Mouse (Mus musculus): ENCODE measurements around the gene Tcte2. TPM values are rescaled to one million over a fixed set of nuclear protein-coding genes. Genes with fewer than 3 reads are reported as not detected.

Gene Tcte2
- polyA plus RNA-seq, 1 experiment from 2014 or later = 22.9 TPM

GRCm38 (mm10) chr17:13732685-13733084 lies 28.9 kb downstream of the Tcte2 start:
- no peaks in the 10 kb centered on the region for H3K27me3 ChIP-seq (replicated peaks; ENCODE audit: control insufficient read depth, insufficient read depth, low read length)
- H3K36me3 ChIP-seq (ENCODE audit: control insufficient read depth, insufficient read depth) = no peaks in the 10 kb centered on the region
- 61% methylated on average over 8 of the region's 8 CpGs for WGBS
- H3K27ac ChIP-seq (ENCODE audit: low read length) = no peak overlapping the region
- no peaks in the 10 kb centered on the region for H3K9me3 ChIP-seq (ENCODE audit: control insufficient read depth, low read length)
- no peaks in the 10 kb centered on the region for H3K4me1 ChIP-seq (replicated peaks; ENCODE audit: control insufficient read depth, insufficient read depth, low read length)
- no peak for ATAC-seq
- H3K9ac ChIP-seq (replicated peaks; ENCODE audit: low read depth, low read length) = no peak overlapping the region
- no peak overlapping the region for H3K4me3 ChIP-seq (replicated peaks; ENCODE audit: low read length)
- no peak overlapping the region for H3K4me2 ChIP-seq (ENCODE audit: low read length)

- no peak overlapping the region for H3K9ac ChIP-seq (replicated peaks; ENCODE audit: low read depth, low read length)
- 72% methylated on average over 4 of the region's 4 CpGs for WGBS
Measured at GRCm38 (mm10) chr17:13731727-13732112, 29.9 kb downstream of the Tcte2 start.

GRCm38 (mm10) chr17:13730980-13731726 lies 30.5 kb downstream of the Tcte2 start:
- Histone ChIP-seq H3K4me3 (replicated peaks; ENCODE audit: low read length) (no peak overlapping the region), H3K27ac (ENCODE audit: low read length) (no peak overlapping the region), H3K36me3 (ENCODE audit: control insufficient read depth, insufficient read depth) (no peaks in the 10 kb centered on the region), H3K9ac (replicated peaks; ENCODE audit: low read depth, low read length) (no peak overlapping the region), H3K9me3 (ENCODE audit: control insufficient read depth, low read length) (no peaks in the 10 kb centered on the region), H3K27me3 (replicated peaks; ENCODE audit: control insufficient read depth, insufficient read depth, low read length) (no peaks in the 10 kb centered on the region), H3K4me1 (replicated peaks; ENCODE audit: control insufficient read depth, insufficient read depth, low read length) (no peaks in the 10 kb centered on the region), H3K4me2 (ENCODE audit: low read length) (no peak overlapping the region)
- 97% methylated on average over 6 of the region's 6 CpGs for WGBS
- no peak for ATAC-seq

More at GRCm38 (mm10) chr17:13731727-13732112, 29.9 kb downstream of the Tcte2 start:
- Histone ChIP-seq H3K4me2 (ENCODE audit: low read length) (no peak overlapping the region), H3K27ac (ENCODE audit: low read length) (no peak overlapping the region), H3K36me3 (ENCODE audit: control insufficient read depth, insufficient read depth) (no peaks in the 10 kb centered on the region), H3K27me3 (replicated peaks; ENCODE audit: control insufficient read depth, insufficient read depth, low read length) (no peaks in the 10 kb centered on the region), H3K9me3 (ENCODE audit: control insufficient read depth, low read length) (no peaks in the 10 kb centered on the region), H3K4me3 (replicated peaks; ENCODE audit: low read length) (no peak overlapping the region), H3K4me1 (replicated peaks; ENCODE audit: control insufficient read depth, insufficient read depth, low read length) (no peaks in the 10 kb centered on the region)
- ATAC-seq = no peak

- 94% methylated on average over 8 of the region's 8 CpGs for WGBS
- no peak for ATAC-seq
- H3K4me2 ChIP-seq (ENCODE audit: low read length) = no peak overlapping the region
Measured at GRCm38 (mm10) chr17:13726832-13727355, 34.7 kb downstream of the Tcte2 start.

GRCm38 (mm10) chr17:13725004-13725550 lies 36.5 kb downstream of the Tcte2 start:
- no peak overlapping the region for H3K4me3 ChIP-seq (replicated peaks; ENCODE audit: low read length)
- H3K36me3 ChIP-seq (ENCODE audit: control insufficient read depth, insufficient read depth) = no peaks in the 10 kb centered on the region
- no peaks in the 10 kb centered on the region for H3K9me3 ChIP-seq (ENCODE audit: control insufficient read depth, low read length)
- no peak overlapping the region for H3K27ac ChIP-seq (ENCODE audit: low read length)
- ATAC-seq = peak; percentile 32; the same call in 1 of the 2 replicates
- peaks cover 10% of the 10 kb centered on the region; the same call in 1 of the 2 replicates for H3K4me1 ChIP-seq (replicated peaks; ENCODE audit: control insufficient read depth, insufficient read depth, low read length)
- H3K4me2 ChIP-seq (ENCODE audit: low read length) = no peak overlapping the region
- H3K27me3 ChIP-seq (replicated peaks; ENCODE audit: control insufficient read depth, insufficient read depth, low read length) = no peaks in the 10 kb centered on the region
- no peak overlapping the region for H3K9ac ChIP-seq (replicated peaks; ENCODE audit: low read depth, low read length)
- 38% methylated on average over 4 of the region's 4 CpGs for WGBS

More at GRCm38 (mm10) chr17:13726832-13727355, 34.7 kb downstream of the Tcte2 start:
- Histone ChIP-seq H3K27me3 (replicated peaks; ENCODE audit: control insufficient read depth, insufficient read depth, low read length) (no peaks in the 10 kb centered on the region), H3K9me3 (ENCODE audit: control insufficient read depth, low read length) (no peaks in the 10 kb centered on the region), H3K4me3 (replicated peaks; ENCODE audit: low read length) (no peak overlapping the region), H3K36me3 (ENCODE audit: control insufficient read depth, insufficient read depth) (no peaks in the 10 kb centered on the region), H3K27ac (ENCODE audit: low read length) (no peak overlapping the region), H3K9ac (replicated peaks; ENCODE audit: low read depth, low read length) (no peak overlapping the region), H3K4me1 (replicated peaks; ENCODE audit: control insufficient read depth, insufficient read depth, low read length) (peaks cover 10% of the 10 kb centered on the region; the same call in 1 of the 2 replicates)

GRCm38 (mm10) chr17:13722434-13722833 lies 39.2 kb downstream of the Tcte2 start:
- 8% methylated on average over 2 of the region's 2 CpGs for whole genome bisulfite sequencing
- Histone ChIP-seq H3K27ac (ENCODE audit: low read length) (no peak overlapping the region), H3K9me3 (ENCODE audit: control insufficient read depth, low read length) (no peaks in the 10 kb centered on the region)

GRCm38 (mm10) chr17:13721372-13721771 lies 40.3 kb downstream of the Tcte2 start:
- WGBS = 92% methylated on average over 2 of the region's 2 CpGs
- Histone ChIP-seq H3K27me3 (replicated peaks; ENCODE audit: control insufficient read depth, insufficient read depth, low read length) (no peaks in the 10 kb centered on the region), H3K4me2 (ENCODE audit: low read length) (no peak overlapping the region), H3K27ac (ENCODE audit: low read length) (no peak overlapping the region), H3K4me3 (replicated peaks; ENCODE audit: low read length) (no peak overlapping the region), H3K36me3 (ENCODE audit: control insufficient read depth, insufficient read depth) (no peaks in the 10 kb centered on the region), H3K4me1 (replicated peaks; ENCODE audit: control insufficient read depth, insufficient read depth, low read length) (peaks cover 10% of the 10 kb centered on the region; the same call in 1 of the 2 replicates), H3K9ac (replicated peaks; ENCODE audit: low read depth, low read length) (no peak overlapping the region), H3K9me3 (ENCODE audit: control insufficient read depth, low read length) (no peaks in the 10 kb centered on the region)
- no peak for ATAC-seq

More at GRCm38 (mm10) chr17:13722434-13722833, 39.2 kb downstream of the Tcte2 start:
- no peaks in the 10 kb centered on the region for H3K27me3 ChIP-seq (replicated peaks; ENCODE audit: control insufficient read depth, insufficient read depth, low read length)
- H3K36me3 ChIP-seq (ENCODE audit: control insufficient read depth, insufficient read depth) = no peaks in the 10 kb centered on the region
- H3K4me3 ChIP-seq (replicated peaks; ENCODE audit: low read length) = no peak overlapping the region
- H3K4me2 ChIP-seq (ENCODE audit: low read length) = no peak overlapping the region
- H3K9ac ChIP-seq (replicated peaks; ENCODE audit: low read depth, low read length) = no peak overlapping the region
- peaks cover 10% of the 10 kb centered on the region; the same call in 1 of the 2 replicates for H3K4me1 ChIP-seq (replicated peaks; ENCODE audit: control insufficient read depth, insufficient read depth, low read length)
- ATAC-seq = peak; percentile 66

GRCm38 (mm10) chr17:13720187-13720586 lies 41.4 kb downstream of the Tcte2 start:
- H3K36me3 ChIP-seq (ENCODE audit: control insufficient read depth, insufficient read depth) = no peaks in the 10 kb centered on the region
- H3K9ac ChIP-seq (replicated peaks; ENCODE audit: low read depth, low read length) = no peak overlapping the region
- no peak overlapping the region for H3K4me3 ChIP-seq (replicated peaks; ENCODE audit: low read length)
- H3K4me2 ChIP-seq (ENCODE audit: low read length) = no peak overlapping the region
- H3K27ac ChIP-seq (ENCODE audit: low read length) = no peak overlapping the region
- H3K9me3 ChIP-seq (ENCODE audit: control insufficient read depth, low read length) = no peaks in the 10 kb centered on the region
- 93% methylated on average over 5 of the region's 5 CpGs for WGBS
- H3K27me3 ChIP-seq (replicated peaks; ENCODE audit: control insufficient read depth, insufficient read depth, low read length) = no peaks in the 10 kb centered on the region
- H3K4me1 ChIP-seq (replicated peaks; ENCODE audit: control insufficient read depth, insufficient read depth, low read length) = peaks cover 9% of the 10 kb centered on the region; the same call in 1 of the 2 replicates
- ATAC-seq = no peak

- H3K27ac ChIP-seq (ENCODE audit: low read length) = no peak overlapping the region
- no peak for ATAC-seq
- no peak overlapping the region for H3K4me2 ChIP-seq (ENCODE audit: low read length)
- 87% methylated on average over 11 of the region's 11 CpGs for WGBS
- H3K4me1 ChIP-seq (replicated peaks; ENCODE audit: control insufficient read depth, insufficient read depth, low read length) = peaks cover 3% of the 10 kb centered on the region; the same call in 1 of the 2 replicates
- no peaks in the 10 kb centered on the region for H3K9me3 ChIP-seq (ENCODE audit: control insufficient read depth, low read length)
- no peaks in the 10 kb centered on the region for H3K36me3 ChIP-seq (ENCODE audit: control insufficient read depth, insufficient read depth)
- H3K27me3 ChIP-seq (replicated peaks; ENCODE audit: control insufficient read depth, insufficient read depth, low read length) = no peaks in the 10 kb centered on the region
- no peak overlapping the region for H3K4me3 ChIP-seq (replicated peaks; ENCODE audit: low read length)
- H3K9ac ChIP-seq (replicated peaks; ENCODE audit: low read depth, low read length) = no peak overlapping the region
Measured at GRCm38 (mm10) chr17:13717428-13717827, 44.2 kb downstream of the Tcte2 start.
